Mouse (Mus musculus) kidney, adult 8-10 months (tissue): Measurements from ENCODE around the gene Scand1.

Source experiments
- DNase-seq, 2 experiments: peaks; one replicate each; pipeline ENCODE4 v3.0.0; 2022

Gene Scand1

GRCm38 (mm10) chr2:156312297-156312897, at the start of gene Scand1, which contains the start of gene Cnbd2:
TSS of gene Scand1 (minus strand) at chr2:156312704.
TSS of gene Cnbd2 (plus strand) at chr2:156312299.
- DNase-seq: peak; percentile 83 to 88

GRCm38 (mm10) chr2:156356031-156356430, 43.5 kb upstream of the Scand1 start:
- peak; percentile 90 to 94 for DNase-seq

GRCm38 (mm10) chr2:156353265-156353692, 40.8 kb upstream of the Scand1 start:
- DNase-seq: peak; percentile 15 to 19

GRCm38 (mm10) chr2:156352413-156353165, 40.1 kb upstream of the Scand1 start:
- DNase-seq: no peak

GRCm38 (mm10) chr2:156351243-156351642, 38.7 kb upstream of the Scand1 start:
- peak in 1 of 2 experiments; percentile 27 for DNase-seq

GRCm38 (mm10) chr2:156349286-156349848, 36.9 kb upstream of the Scand1 start:
- DNase-seq: no peak

- DNase-seq: no peak
Observed at GRCm38 (mm10) chr2:156348812-156349211, 36.3 kb upstream of the Scand1 start.

- peak; percentile 15 to 23 for DNase-seq
Observed at GRCm38 (mm10) chr2:156344775-156345532, 32.5 kb upstream of the Scand1 start.

- DNase-seq: no peak
Observed at GRCm38 (mm10) chr2:156340078-156340477, 27.6 kb upstream of the Scand1 start.

GRCm38 (mm10) chr2:156331446-156331965, 19.0 kb upstream of the Scand1 start:
- no peak for DNase-seq

GRCm38 (mm10) chr2:156330681-156331080, 18.2 kb upstream of the Scand1 start:
- DNase-seq: no peak

GRCm38 (mm10) chr2:156324681-156325080, 12.2 kb upstream of the Scand1 start:
- DNase-seq: peak; percentile 28 to 34

GRCm38 (mm10) chr2:156324116-156324588, 11.6 kb upstream of the Scand1 start:
- peak in 1 of 2 experiments; percentile 21 for DNase-seq

- no peak for DNase-seq
Observed at GRCm38 (mm10) chr2:156321538-156321937, 9.0 kb upstream of the Scand1 start.

GRCm38 (mm10) chr2:156318491-156318890, 6.0 kb upstream of the Scand1 start:
- no peak for DNase-seq

- DNase-seq: no peak
Observed at GRCm38 (mm10) chr2:156314811-156315210, 2.3 kb upstream of the Scand1 start.

- no peak for DNase-seq
Observed at GRCm38 (mm10) chr2:156313153-156313552, 649 bp upstream of the Scand1 start.

- DNase-seq: peak; percentile 52 to 68
Observed at GRCm38 (mm10) chr2:156311841-156312291, 638 bp downstream of the Scand1 start.

GRCm38 (mm10) chr2:156311441-156311840, 1.1 kb downstream of the Scand1 start:
- no peak for DNase-seq

GRCm38 (mm10) chr2:156310945-156311344, 1.6 kb downstream of the Scand1 start:
- DNase-seq: no peak

GRCm38 (mm10) chr2:156310455-156310854, 2.0 kb downstream of the Scand1 start:
- no peak for DNase-seq

GRCm38 (mm10) chr2:156309948-156310347, 2.6 kb downstream of the Scand1 start:
- DNase-seq: no peak

- DNase-seq: peak in 1 of 2 experiments; percentile 51
Observed at GRCm38 (mm10) chr2:156307261-156307660, 5.2 kb downstream of the Scand1 start.
